Mouse (Mus musculus) forebrain, embryonic 16.5 days (tissue): ENCODE data around the gene E2f3. TPM values are rescaled to one million over a fixed set of nuclear protein-coding genes. Genes with fewer than 3 reads are reported as not detected.

Source experiments
- ATAC-seq: fragments of 200-750 bp; cut with Nextera tagmentation; 2 replicates; pipeline ENCODE4 v1.8.0; 2017; ENCODE audit warnings: mild to moderate bottlenecking, moderate library complexity
- H3K27ac ChIP-seq: fragments of 300-500 bp; sonication (generic); 2 replicates; pipeline ENCODE4 v1.5.1; 2014; ENCODE audit warnings: low read length, control low read depth
- H3K27me3 ChIP-seq: fragments of 300-500 bp; sonication (generic); replicated peaks from 2 replicates; pipeline ENCODE4 v1.6.1; 2014; ENCODE audit warnings: low read length; ENCODE audit not compliant: control insufficient read depth, insufficient read depth
- H3K36me3 ChIP-seq: fragments of 300-500 bp; sonication (generic); 2 replicates; pipeline ENCODE4 v1.6.1; 2014; ENCODE audit not compliant: control insufficient read depth, insufficient read depth
- H3K4me1 ChIP-seq: fragments of 300-500 bp; sonication (generic); replicated peaks from 2 replicates; pipeline ENCODE4 v1.6.1; 2014; ENCODE audit warnings: low read length; ENCODE audit not compliant: control insufficient read depth, insufficient read depth
- H3K4me2 ChIP-seq: fragments of 300-500 bp; sonication (generic); 2 replicates; pipeline ENCODE4 v1.6.1; 2014; ENCODE audit warnings: mild to moderate bottlenecking, low read length, control low read depth
- H3K4me3 ChIP-seq: fragments of 300-500 bp; sonication (generic); replicated peaks from 2 replicates; pipeline ENCODE4 v1.5.1; 2014; ENCODE audit warnings: mild to moderate bottlenecking, low read length, control low read depth
- H3K9ac ChIP-seq: fragments of 300-500 bp; sonication (generic); replicated peaks from 2 replicates; pipeline ENCODE4 v1.6.1; 2014; ENCODE audit warnings: low read depth, low read length, control low read depth
- H3K9me3 ChIP-seq: fragments of 300-500 bp; sonication (generic); 2 replicates; pipeline ENCODE4 v1.6.1; 2016; ENCODE audit warnings: low read length; ENCODE audit not compliant: control insufficient read depth
- WGBS: fragments of 180-500 bp; shearing (Covaris S2); extraction: QIAGEN DNeasy Blood & Tissue Kit; methylation state at CpG from one replicate; pipeline ENCODE4 v1.1.7; 2014; 5-methylcytosine and 5-hydroxymethylcytosine counted together
- polyA plus RNA-seq: library from polyadenylated mRNA; unstranded; fragments of >200 nt; fragmentation: Nextera tagmentation; extraction: Ambion mirVana; gene quantifications from 2 replicates; pipeline ENCODE4 v1.2.1, GENCODE M21; 2015

E2f3 gene
- polyA plus RNA-seq, 1 experiment from 2014 or later = 6.9 TPM

- no peak overlapping the region for H3K4me2 ChIP-seq
- no peaks in the 10 kb centered on the region for H3K36me3 ChIP-seq
- no peaks in the 10 kb centered on the region for H3K4me1 ChIP-seq
- 80% methylated on average over 3 of the region's 3 CpGs for WGBS
- H3K9ac ChIP-seq = no peak overlapping the region
- H3K9me3 ChIP-seq = no peaks in the 10 kb centered on the region
- no peaks in the 10 kb centered on the region for H3K27me3 ChIP-seq
- no peak overlapping the region for H3K27ac ChIP-seq
- ATAC-seq = no peak
- no peak overlapping the region for H3K4me3 ChIP-seq
Observed at GRCm38 (mm10) chr13:30008738-30009137, 22.9 kb upstream of the E2f3 start.

GRCm38 (mm10) chr13:30005422-30005821 is 19.6 kb upstream of the E2f3 start:
- Histone ChIP-seq H3K4me2 (no peak overlapping the region), H3K27ac (no peak overlapping the region), H3K9me3 (no peaks in the 10 kb centered on the region), H3K9ac (no peak overlapping the region), H3K36me3 (no peaks in the 10 kb centered on the region), H3K27me3 (no peaks in the 10 kb centered on the region), H3K4me3 (no peak overlapping the region), H3K4me1 (no peaks in the 10 kb centered on the region)
- WGBS = 91% methylated on average over 3 of the region's 3 CpGs
- no peak for ATAC-seq

DNA sequence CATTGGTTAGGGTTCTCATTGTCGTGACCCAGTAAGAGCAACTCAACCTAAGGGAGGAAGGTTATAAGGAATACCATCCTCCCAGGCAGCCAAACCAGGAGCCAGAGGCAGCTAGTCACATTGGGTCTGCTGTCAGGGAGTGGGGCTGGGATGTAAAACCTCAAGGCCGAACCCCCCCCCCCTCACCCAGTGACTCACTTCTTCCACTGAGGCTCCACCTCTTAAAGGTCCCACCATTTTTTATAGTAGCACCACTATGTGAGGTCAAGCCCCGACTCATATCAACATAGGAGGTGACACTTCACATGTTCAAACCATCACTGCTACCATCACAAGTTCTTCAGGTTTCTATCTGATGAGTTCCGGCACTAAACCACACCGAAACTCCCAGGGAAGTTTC is 19.0 kb upstream of the E2f3 start:
- Histone ChIP-seq H3K4me2 (no peak overlapping the region), H3K4me3 (no peak overlapping the region), H3K9me3 (no peaks in the 10 kb centered on the region), H3K27me3 (no peaks in the 10 kb centered on the region), H3K9ac (no peak overlapping the region), H3K36me3 (no peaks in the 10 kb centered on the region), H3K27ac (no peak overlapping the region), H3K4me1 (no peaks in the 10 kb centered on the region)
- ATAC-seq = no peak
- WGBS = 88% methylated on average over 5 of the region's 5 CpGs

DNA sequence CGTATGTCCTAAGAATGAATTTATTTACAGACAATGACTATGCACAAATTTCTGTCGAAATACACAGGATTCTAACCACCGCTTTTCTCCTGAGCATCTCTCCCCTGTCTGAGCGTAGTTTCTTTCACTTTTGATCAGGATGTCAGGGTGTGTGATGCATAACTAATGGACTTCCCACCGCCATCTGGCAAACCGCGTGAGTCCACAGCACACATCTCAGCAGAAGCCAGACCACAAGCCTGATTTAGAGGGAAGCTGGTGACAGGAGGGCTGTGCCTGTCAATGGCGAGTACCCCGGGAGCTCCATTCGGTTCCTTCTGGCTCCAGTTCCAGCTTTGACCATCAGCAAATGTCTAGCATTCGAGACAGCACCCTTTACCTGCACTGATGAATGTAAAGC is 17.3 kb upstream of the E2f3 start:
- Histone ChIP-seq H3K36me3 (no peaks in the 10 kb centered on the region), H3K27ac (no peak overlapping the region), H3K9ac (no peak overlapping the region), H3K4me3 (no peak overlapping the region), H3K9me3 (no peaks in the 10 kb centered on the region), H3K4me1 (no peaks in the 10 kb centered on the region), H3K4me2 (no peak overlapping the region), H3K27me3 (no peaks in the 10 kb centered on the region)
- WGBS = 71% methylated on average over 11 of the region's 11 CpGs
- no peak for ATAC-seq

DNA sequence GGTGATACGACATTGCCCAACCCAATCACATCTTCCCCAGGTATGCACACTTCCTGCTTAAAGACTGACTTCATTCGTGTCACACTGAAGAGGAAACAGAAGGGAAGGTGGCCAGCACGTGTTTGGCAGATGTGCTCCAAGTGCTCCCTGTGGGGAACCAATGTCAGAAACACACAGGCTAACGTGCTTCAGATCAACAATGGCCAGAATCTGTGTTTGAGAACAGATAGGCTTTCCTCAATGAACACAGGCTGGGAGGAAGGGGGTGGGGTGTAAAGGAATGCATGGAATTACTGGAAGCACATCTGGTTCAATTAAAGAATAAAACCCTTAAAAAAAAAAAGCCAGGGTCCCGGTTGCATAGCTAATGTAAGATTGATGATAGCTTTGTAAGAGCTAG is 15.2 kb upstream of the E2f3 start:
- no peak overlapping the region for H3K9ac ChIP-seq
- H3K27me3 ChIP-seq = no peaks in the 10 kb centered on the region
- H3K4me3 ChIP-seq = no peak overlapping the region
- WGBS = 69% methylated on average over 5 of the region's 5 CpGs
- H3K4me1 ChIP-seq = no peaks in the 10 kb centered on the region
- H3K27ac ChIP-seq = no peak overlapping the region
- no peaks in the 10 kb centered on the region for H3K36me3 ChIP-seq
- no peaks in the 10 kb centered on the region for H3K9me3 ChIP-seq
- H3K4me2 ChIP-seq = no peak overlapping the region
- no peak for ATAC-seq

DNA sequence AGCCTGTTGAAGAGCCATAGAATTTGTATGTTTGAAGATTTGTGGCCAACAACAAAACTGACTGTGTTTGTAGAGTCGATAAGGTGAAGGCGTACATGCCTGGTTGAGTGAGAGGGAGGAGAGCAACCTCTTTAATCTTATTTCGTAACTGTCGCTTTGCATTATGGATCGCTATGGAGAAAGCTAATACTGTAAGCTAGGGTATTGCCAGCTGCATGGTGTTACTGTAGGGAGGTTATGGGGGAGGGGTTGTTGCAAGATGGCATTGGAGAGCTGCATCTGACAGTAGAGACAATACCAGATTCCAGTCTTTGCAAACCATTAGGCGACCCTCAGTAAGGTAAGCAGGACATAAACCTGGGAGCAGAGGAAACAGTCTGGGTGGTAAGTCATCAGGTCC is 2.1 kb upstream of the E2f3 start:
- Histone ChIP-seq H3K27me3 (no peaks in the 10 kb centered on the region), H3K4me2 (no peak overlapping the region), H3K4me1 (peaks cover 14% of the 10 kb centered on the region), H3K27ac (no peak overlapping the region), H3K36me3 (no peaks in the 10 kb centered on the region), H3K9ac (no peak overlapping the region), H3K9me3 (no peaks in the 10 kb centered on the region), H3K4me3 (no peak overlapping the region)
- 90% methylated on average over 6 of the region's 6 CpGs for WGBS
- no peak for ATAC-seq

GRCm38 (mm10) chr13:29986756-29987120 is 875 bp upstream of the E2f3 start:
- Histone ChIP-seq H3K9ac (peak overlapping the region; percentile 37), H3K4me2 (peak overlapping the region; percentile 100), H3K27me3 (no peaks in the 10 kb centered on the region), H3K4me1 (peaks cover 18% of the 10 kb centered on the region), H3K9me3 (no peaks in the 10 kb centered on the region), H3K27ac (no peak overlapping the region; the same call in 1 of the 2 replicates), H3K36me3 (no peaks in the 10 kb centered on the region), H3K4me3 (peak overlapping the region; percentile 91)
- 13% methylated on average over 9 of the region's 9 CpGs for WGBS
- no peak for ATAC-seq

DNA sequence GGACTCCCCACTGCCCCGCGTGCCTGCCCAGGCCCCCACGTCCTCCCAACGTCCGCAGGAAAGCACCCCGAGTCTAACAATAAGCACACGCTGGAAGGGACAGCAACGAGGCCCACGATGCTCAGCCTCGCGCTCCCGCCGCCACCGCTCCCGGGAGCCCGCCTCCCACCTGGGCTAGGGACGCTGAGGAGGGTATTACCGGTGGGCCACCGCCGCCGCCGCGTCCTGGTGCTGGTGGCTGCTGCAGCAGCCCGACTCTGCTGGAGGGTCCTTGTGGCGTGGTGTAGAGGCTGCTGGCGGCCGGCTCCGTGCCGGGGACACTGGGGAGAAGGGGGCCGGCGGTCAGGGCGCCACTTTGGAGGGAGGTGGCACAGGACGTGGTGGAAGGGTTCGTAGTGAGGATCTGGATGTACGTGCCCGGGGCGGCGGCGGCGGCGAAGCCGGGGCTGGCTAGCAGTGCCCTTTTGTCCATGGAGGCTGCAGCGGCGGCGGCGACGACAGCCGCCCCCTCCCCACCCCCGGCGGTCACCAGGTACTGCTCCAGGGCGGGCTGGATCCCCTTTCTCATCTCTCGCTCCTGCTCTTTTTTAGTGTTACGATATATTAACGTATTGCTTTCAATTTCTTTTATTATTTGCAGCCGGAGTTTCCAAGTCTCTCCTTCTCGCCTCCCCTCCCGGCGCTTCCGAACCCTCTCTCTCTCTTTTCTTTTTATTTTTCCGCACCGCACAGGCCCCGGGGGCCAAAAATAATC is 585 bp downstream of the E2f3 start:
- Histone ChIP-seq H3K36me3 (no peaks in the 10 kb centered on the region), H3K9me3 (no peaks in the 10 kb centered on the region), H3K27me3 (no peaks in the 10 kb centered on the region), H3K9ac (peak overlapping the region; percentile 87), H3K4me2 (peak overlapping the region; percentile 100), H3K4me1 (peaks cover 18% of the 10 kb centered on the region), H3K4me3 (peak overlapping the region; percentile 91), H3K27ac (peak overlapping the region; percentile 87)
- 0 out of 2 replicates have a peak, but pooled peaks have one; percentile 1 for ATAC-seq
- 0% methylated on average over 59 of the region's 62 CpGs for WGBS

DNA sequence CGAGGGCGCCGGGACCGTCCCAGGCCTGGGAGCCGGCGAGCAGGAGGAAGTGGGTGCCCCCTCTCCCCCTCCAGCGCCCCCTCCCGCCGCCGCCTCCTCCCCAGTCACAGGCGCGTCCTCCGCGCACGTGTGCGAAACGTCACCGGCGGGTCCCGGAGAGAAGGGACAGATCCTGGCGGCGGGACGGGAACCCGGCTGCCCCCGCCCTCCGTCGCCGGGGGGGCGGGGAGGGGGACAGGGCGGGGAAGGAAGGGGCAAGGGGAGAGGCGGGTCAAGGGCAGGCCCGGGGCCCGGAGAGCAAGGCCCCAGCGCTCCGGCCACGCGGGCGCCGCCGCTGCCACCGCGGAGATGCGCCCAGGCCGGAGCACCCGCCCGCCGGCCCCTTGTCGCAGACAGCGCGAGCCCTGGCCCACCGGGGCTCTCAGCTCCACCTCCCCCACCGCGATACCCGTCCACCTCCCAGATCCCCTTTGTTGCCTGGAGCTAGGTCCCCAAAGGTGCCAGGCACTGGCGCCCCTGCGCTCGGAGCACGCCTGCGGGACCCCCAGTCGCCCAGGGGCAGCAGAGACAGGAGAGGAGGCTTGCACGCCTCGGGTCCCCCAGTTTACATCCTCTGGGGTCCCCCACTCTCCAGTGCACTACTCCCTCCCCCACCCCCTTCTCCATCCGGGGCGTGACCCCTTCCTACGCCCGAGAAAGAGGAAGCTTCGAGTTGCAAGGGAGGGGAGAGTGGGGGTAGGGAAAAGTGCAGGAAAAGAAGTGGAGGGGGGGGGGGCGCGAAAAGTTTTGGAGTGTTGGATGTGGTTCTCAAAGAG is 1.4 kb downstream of the E2f3 start:
- Histone ChIP-seq H3K4me2 (peak overlapping the region; percentile 100), H3K9ac (peak overlapping the region; percentile 87), H3K9me3 (no peaks in the 10 kb centered on the region), H3K4me3 (peak overlapping the region; percentile 91), H3K27ac (peak overlapping the region; percentile 87), H3K27me3 (no peaks in the 10 kb centered on the region), H3K4me1 (peaks cover 18% of the 10 kb centered on the region), H3K36me3 (no peaks in the 10 kb centered on the region)
- 0% methylated on average over 28 of the region's 69 CpGs for WGBS
- peak; percentile 32 for ATAC-seq
